Mouse (Mus musculus): ENCODE data around the gene Zfp212.

- TF ChIP-seq CTCF (IDR thresholded peaks at IDR 0.05; ENCODE audit: extremely low read depth, insufficient read length, insufficient replicate concordance, low read depth, low read length): peak; percentile 50; the same call in 1 of the 2 replicates
- TF ChIP-seq POLR2A (IDR thresholded peaks at IDR 0.05; ENCODE audit: low read depth, low read length): no peak
Observed at GRCm38 (mm10) chr6:47978897-47979368, 58.7 kb downstream of the Zfp212 start.

Measured in small intestine, adult 2 months (tissue).